Mouse (Mus musculus): ENCODE measurements around the gene Il31.
A peak's percentile ranks its signal among the peaks of the same experiment; 100 is the strongest.
"Not testable (repeated sequence)": the region's sequence is repeated elsewhere in the genome, so short reads cannot be mapped to it uniquely, and the experiment has no call there.

Il31 gene

GRCm38 (mm10) chr5:123489112-123489785 lies at the start of gene Il31, which contains the start of gene Lrrc43:
Gene Il31, minus strand, starts transcription at chr5:123489489.
Gene Lrrc43, plus strand, starts transcription at chr5:123489305.
- no peak for DNase-seq

- no peak for DNase-seq
Observed at GRCm38 (mm10) chr5:123533801-123534200, 44.5 kb upstream of the Il31 start.

- no peak for DNase-seq
Observed at GRCm38 (mm10) chr5:123530056-123530455, 40.8 kb upstream of the Il31 start.

- no peak for DNase-seq
Observed at GRCm38 (mm10) chr5:123528641-123529040, 39.4 kb upstream of the Il31 start.

- DNase-seq = no peak
Observed at GRCm38 (mm10) chr5:123525916-123526495, 36.7 kb upstream of the Il31 start.

GRCm38 (mm10) chr5:123525281-123525680 lies 36.0 kb upstream of the Il31 start, which contains the start of gene Gm49027:
Gene Gm49027, minus strand, starts transcription at chr5:123525488.
- peak; percentile 37 for DNase-seq

GRCm38 (mm10) chr5:123524393-123524750 lies 35.1 kb upstream of the Il31 start:
- no peak for DNase-seq

GRCm38 (mm10) chr5:123523692-123524392 lies 34.6 kb upstream of the Il31 start, which contains the start of gene Diablo:
Gene Diablo, minus strand, starts transcription at chr5:123524176.
- DNase-seq = peak; percentile 99

GRCm38 (mm10) chr5:123522166-123522565 lies 32.9 kb upstream of the Il31 start:
- no peak for DNase-seq

- DNase-seq = no peak
Observed at GRCm38 (mm10) chr5:123521621-123522020, 32.3 kb upstream of the Il31 start.

- no peak for DNase-seq
Observed at GRCm38 (mm10) chr5:123520666-123521065, 31.4 kb upstream of the Il31 start.

- no peak for DNase-seq
Observed at GRCm38 (mm10) chr5:123514871-123515270, 25.6 kb upstream of the Il31 start.

GRCm38 (mm10) chr5:123512102-123512501 lies 22.8 kb upstream of the Il31 start:
- DNase-seq = no peak

GRCm38 (mm10) chr5:123511426-123511825 lies 22.1 kb upstream of the Il31 start:
- DNase-seq = not testable (repeated sequence)

GRCm38 (mm10) chr5:123510160-123510559 lies 20.9 kb upstream of the Il31 start, which contains the start of gene B3gnt4:
Gene B3gnt4, plus strand, starts transcription at chr5:123510460.
- no peak for DNase-seq

GRCm38 (mm10) chr5:123508921-123509320 lies 19.6 kb upstream of the Il31 start:
- DNase-seq = no peak

- DNase-seq = peak; percentile 88
Observed at GRCm38 (mm10) chr5:123507936-123508723, 18.8 kb upstream of the Il31 start.

GRCm38 (mm10) chr5:123501973-123502372 lies 12.7 kb upstream of the Il31 start:
- DNase-seq = no peak

GRCm38 (mm10) chr5:123499717-123500116 lies 10.4 kb upstream of the Il31 start:
- DNase-seq = peak; percentile 39

GRCm38 (mm10) chr5:123489935-123490334 lies 646 bp upstream of the Il31 start:
- DNase-seq = no peak

- no peak for DNase-seq
Observed at GRCm38 (mm10) chr5:123487659-123488395, 1.5 kb downstream of the Il31 start.

GRCm38 (mm10) chr5:123473817-123474216 lies 15.5 kb downstream of the Il31 start:
- DNase-seq = no peak
